Mouse (Mus musculus) retina, postnatal 7 days (tissue): ENCODE results near the gene Cmc4.
A peak's percentile ranks its signal among the peaks of the same experiment; 100 is the strongest.

Experiments
- DNase-seq: peaks from one replicate; pipeline ENCODE4 v3.0.0-alpha.2; 2012; ENCODE audit warnings: low read depth, low spot score

Cmc4 gene

DNA sequence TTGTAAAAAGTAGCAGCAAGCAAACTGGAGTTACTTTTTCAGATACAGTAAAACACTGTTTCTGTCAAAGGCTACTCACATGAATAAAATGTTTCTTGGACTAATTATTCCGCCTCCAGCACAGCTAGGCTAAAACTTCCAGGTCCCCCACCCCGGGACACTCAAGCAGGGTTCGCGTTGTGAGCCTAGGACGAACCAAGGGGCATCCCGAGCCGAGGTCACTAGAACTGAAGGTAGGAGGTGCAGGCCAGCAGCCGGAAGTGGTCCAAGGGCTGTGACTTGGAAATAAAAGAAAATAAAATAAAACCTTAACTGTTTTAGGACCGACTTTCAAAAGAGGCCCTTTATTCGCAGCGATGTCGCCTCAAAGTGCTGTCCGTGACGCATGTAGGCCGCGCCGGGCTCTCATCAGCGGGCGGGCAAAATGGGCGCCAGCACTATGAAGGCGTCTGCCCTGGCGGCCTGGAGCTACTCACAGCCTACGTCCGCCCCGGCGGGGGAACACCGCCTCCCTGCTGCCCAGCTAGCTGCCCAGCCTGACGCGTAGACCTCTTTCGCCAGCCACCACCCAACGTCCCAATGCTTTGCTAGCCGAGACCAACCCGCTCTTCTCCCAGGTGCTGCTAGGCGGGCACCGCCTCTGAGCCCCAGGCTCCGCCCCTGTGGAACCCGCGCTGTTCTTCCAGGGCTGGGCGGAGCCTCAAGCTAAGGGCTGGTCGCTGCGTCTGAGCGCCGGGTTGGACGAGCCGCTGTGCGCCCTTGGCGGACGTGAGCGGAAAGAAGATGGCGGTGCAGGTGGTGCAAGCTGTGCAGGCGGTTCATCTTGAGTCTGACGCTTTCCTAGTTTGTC is at the start of gene Cmc4, which contains the start of the genes Mtcp1 and Brcc3:
Cmc4 (minus strand) TSS at position 649 of the 850 bp plus-strand sequence.
Mtcp1 (minus strand) TSS at position 653 of the 850 bp plus-strand sequence.
Brcc3 (plus strand) TSS at position 693 of the 850 bp plus-strand sequence.
- peak; percentile 72 for DNase-seq

DNA sequence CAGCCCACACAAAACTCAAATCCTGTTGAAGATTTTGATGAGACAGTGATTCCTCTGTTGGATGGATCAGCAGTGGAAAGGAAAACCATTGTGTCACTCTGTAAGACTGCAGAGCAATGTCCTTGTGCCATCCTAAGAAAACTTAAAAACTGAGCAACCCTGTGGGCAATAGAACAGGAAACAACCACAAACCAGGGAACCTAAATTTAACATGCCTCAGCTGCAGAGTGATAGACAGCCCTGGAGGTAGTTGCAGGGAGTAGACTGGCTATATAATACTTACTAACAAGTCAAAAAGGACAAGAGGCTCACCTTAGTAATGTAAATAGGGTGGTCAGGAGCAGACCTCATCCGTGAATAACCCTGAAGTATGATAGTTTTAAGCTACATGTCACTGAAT is 38.2 kb upstream of the Cmc4 start:
- no peak for DNase-seq

DNA sequence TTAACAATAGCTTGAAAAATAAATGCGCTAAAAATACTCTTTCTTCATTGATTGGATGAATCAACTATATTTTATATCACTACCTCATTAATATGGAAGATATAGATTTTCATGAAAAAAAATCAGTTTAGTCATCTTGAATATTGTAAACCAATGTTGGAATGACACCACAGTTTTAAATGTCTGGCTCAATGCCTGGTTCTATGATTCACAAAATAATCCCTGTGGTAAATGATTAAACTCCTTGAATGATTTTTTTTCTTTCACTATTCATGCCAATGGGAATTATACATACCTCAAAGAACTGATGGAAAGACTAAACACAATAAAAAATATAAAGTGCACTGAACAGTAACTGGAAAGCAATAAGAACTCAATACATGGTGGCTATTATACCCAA is 6.7 kb downstream of the Cmc4 start:
- no peak for DNase-seq

DNA sequence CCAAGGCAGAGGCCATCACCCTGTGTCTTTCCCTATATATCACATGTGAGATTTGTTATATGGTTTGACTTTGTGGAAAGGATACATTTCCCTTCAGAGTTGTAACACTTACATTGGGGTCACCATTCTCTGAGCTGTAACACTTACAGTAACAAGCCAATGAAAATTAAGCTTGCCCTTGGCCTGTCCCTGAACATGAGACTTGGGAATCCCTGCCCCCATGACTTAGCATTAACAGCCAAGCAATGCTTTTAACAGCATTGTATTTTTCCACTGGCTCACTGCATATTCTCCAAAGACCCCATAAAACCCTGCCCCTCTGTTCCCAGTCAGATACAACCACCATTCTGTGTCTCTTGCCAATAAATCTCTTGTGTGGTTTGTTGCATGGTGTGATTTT is 13.0 kb downstream of the Cmc4 start:
- no peak for DNase-seq

DNA sequence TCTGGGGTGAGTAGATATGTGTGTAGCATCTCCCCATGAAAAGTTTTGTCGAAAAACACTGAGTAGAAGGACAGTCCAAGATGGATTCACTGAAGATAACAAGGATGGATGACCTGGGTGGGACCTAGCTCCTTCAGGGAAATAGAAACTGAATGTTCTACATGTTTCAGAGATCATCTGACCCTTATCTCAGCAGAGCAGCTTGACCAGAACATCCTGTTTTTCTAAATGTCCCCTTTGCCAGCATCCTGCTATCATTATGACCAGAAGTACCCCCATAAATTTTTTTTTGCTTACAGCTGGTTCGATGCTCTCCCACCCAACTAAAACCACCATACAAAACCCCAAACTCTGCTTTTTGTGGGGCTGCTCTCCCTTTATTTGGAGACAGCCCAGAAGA is 13.7 kb downstream of the Cmc4 start:
- no peak for DNase-seq

DNA sequence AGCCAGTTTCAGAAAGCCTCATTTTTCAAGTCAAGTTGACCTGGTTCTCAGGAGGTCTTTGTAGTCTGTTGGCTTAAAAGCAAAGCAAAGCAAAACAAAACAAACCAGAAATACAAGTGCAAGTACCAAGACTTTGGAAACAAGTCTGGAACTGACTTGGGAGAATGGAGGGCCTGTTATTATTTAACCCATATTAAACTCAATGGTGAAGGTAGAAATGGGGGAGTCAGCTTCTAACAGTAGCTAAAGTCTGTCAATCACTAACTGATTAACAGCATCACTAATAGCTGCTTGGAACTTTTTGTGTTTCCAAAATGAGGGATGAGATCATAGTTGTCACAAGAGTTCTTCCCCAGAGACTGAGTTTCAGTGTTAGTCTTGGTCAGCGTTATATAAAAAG is 16.9 kb downstream of the Cmc4 start:
- no peak for DNase-seq

DNA sequence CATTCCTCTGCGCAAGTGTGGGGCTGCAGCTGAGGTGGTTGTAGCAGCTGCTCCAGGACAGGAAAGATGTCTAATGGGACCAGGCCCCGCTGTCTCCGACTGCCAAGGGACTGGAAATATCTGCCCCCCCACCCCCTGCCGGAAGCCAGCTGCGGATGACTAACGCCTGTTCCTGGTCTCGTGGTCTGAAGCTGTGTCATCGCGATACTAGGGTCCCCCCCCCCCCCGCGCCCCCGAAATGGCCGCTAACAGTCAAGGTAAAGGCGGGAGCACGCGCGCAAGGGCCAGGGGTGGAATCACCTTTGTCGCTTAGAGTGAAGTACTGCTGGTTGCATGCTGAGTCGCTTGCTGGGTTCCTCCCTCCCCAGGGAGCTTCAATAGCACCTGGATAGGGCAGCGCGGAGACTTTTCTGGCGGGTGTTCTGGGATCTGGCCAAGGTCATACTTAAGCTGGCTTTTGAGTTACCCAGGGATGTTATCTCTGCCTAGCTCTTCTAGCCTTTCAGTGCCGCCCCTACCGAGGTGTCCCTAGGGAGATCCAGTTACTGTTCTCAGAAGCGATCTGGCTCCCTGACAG is 34.1 kb downstream of the Cmc4 start, which contains the start of the genes Fundc2 and F8:
Fundc2 (plus strand) TSS at position 205 of the 577 bp plus-strand sequence.
F8 (minus strand) TSS at position 421 of the 577 bp plus-strand sequence.
- DNase-seq, result peak; percentile 72

DNA sequence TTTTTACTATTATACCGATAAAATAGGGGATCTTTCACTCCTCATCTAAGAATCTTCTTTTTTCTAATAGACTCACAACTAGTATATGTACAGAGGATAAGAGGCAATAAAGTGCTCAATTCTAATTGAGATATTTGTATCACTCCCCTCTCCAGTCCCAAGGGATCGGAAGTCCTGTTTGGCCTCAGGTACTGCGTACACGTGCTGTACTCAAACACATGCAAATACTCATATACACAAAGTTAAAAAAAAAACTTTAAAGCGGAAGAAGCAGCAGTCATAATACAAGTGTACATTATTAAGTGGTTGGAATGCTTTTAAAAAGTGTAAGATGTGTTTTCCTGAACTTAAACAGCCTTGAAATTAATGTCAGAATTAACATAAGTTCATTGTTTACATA is 34.7 kb downstream of the Cmc4 start:
- DNase-seq, result no peak

DNA sequence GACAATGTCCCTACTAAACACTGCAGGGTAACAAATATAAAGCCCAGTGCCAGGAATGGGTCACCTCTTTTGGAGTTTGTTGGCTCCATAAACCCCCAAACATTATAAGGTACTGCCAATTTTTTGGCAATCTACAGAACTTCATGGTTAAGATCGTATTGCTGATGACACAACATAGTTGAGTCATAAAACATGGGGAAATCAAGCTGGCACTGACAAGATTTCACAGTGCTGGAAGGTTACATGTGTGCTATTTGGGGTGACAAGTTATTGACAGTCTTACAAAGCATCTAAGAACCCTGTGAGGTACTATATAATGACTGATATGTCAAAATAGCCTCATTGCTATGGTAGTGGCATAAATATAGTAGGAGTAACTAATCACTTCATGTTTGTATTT is 35.2 kb downstream of the Cmc4 start:
- no peak for DNase-seq

DNA sequence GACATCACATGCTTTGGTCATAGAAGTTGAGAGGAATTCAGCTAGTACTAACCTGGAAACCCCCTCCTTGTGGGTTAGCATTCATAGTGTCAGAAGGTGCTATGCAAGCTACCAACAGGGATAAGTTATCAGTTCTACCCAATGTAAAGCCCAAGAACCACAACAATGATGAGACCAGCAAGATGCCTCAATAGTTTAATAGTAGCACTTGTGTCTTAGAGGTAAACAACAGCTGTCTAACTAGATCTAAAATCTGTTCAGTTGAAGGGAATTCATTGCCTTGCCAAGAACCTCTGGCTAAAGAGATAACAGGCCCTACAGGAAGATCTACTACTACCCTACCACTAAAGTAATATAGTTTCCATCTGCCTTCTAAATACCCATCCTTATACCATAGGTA is 39.6 kb downstream of the Cmc4 start:
- DNase-seq, result no peak

DNA sequence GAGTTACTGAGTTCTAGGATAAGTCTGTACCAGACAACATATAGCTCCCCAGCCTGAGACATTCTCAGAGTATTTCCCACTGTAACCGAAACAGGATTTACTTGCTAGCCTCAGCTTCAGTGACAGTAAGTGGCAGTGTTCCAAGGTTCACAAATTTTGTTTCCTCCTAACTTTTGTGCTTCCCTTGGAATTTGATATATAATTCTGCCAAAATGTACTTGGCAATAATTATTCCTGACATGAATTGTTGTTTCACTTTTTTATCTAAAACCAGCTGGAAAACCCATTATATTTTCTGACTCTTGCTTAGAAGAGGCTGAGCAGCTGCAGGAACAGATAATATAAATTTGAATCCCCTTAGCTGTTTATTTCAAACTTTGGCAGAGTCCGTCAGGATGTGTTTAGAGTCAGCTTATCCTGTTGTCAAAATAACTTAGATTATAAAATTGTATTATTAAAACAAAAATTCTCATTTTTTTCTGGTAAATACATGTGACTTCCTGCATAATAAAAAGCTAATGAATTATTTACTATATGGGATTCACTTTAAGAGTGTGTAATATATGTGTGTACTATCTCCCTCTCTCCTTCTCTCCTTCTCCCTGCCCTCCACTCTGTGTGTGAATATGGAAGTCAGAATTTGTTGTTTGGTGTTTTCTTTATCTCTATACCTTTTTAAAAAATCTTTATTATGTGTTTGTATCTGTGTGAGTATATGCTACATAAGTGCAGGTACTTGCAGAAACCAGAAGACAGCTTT is 43.5 kb downstream of the Cmc4 start:
- no peak for DNase-seq

DNA sequence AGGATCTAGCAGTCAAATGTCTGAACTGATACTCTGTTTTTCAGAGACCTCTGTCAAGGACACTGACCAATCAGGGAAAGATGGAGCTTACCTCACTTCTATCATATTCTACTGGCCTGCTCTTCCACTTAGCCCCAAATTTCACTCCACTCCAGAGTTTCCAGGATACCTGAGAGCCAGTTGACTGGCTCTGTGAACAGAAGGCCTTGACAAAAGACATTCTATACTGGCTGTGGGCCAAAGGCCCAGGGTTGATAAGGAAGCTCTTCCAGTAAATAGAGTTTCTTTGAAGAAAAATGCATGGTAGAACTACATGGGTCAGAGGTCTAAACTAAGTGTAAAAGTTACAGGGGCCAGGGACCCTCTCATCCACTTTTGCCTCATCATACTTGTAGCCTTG is 46.2 kb downstream of the Cmc4 start:
- DNase-seq, result no peak
